Mouse (Mus musculus): ENCODE data around the gene Ubap1l. TPM values are rescaled to one million over a fixed set of nuclear protein-coding genes. Genes with fewer than 3 reads are reported as not detected.

Gene Ubap1l
- polyA plus RNA-seq, 1 experiment from 2014 or later = 0.35 TPM

DNA sequence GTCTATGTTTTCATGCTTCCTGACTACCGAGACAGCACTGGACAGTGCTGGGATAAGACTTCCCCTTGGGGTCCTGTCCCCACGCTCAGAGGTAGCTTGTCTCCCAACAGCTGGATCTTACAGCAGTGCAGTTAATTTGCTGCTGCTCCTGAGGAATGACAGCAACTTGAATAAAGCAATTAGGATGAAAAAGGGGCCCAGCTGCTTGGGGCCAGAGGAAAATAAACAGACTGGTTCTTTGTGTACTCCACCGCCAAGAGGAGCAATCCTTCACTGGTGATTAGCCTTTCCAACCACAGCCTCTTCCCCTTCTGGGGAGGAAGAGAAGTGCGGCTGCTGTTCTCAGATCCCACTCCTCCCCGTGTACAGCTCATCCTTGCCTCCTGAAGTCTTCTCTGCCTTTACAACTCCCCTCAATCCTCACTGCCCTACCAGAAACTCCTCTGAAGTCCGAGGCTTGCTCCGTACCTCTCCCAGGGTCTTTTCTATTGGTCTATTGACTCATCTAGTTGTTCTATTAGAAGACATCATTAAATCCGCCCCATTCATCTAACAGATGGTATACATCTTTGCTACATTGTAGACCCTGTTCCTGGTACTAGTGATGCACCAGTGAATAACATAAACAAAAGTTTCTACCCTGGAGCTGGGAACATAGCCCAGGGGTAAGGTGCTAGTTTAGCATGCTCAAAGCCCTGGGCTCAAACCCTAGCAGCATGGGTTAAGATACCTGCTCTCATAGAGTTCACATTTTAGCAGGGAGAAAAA lies 25.7 kb downstream of the Ubap1l start:
- ATAC-seq (ENCODE audit: low read depth) = peak; percentile 87
- no peak overlapping the region for H3K4me3 ChIP-seq (ENCODE audit: low read length)
- WGBS = 13% methylated on average over 8 of the region's 8 CpGs
- peaks cover 19% of the 10 kb centered on the region for H3K27me3 ChIP-seq (ENCODE audit: control insufficient read depth, insufficient read depth, low read depth, low read length)
- peaks cover 44% of the 10 kb centered on the region for H3K4me1 ChIP-seq (replicated peaks; ENCODE audit: control insufficient read depth, insufficient read depth, low read length)
- H3K36me3 ChIP-seq (ENCODE audit: control insufficient read depth, insufficient read depth, low read length) = no peaks in the 10 kb centered on the region
- peaks cover 3% of the 10 kb centered on the region; the same call in 1 of the 2 replicates for H3K9me3 ChIP-seq (ENCODE audit: control insufficient read depth, low read length)
- peak overlapping the region; percentile 86 for H3K27ac ChIP-seq (ENCODE audit: low read length)
- H3K4me2 ChIP-seq (ENCODE audit: low read depth, low read length) = 0 out of 2 replicates have a peak overlapping the region, but pooled peaks have one; percentile 1
- no peak overlapping the region for H3K9ac ChIP-seq (ENCODE audit: low read length)

DNA sequence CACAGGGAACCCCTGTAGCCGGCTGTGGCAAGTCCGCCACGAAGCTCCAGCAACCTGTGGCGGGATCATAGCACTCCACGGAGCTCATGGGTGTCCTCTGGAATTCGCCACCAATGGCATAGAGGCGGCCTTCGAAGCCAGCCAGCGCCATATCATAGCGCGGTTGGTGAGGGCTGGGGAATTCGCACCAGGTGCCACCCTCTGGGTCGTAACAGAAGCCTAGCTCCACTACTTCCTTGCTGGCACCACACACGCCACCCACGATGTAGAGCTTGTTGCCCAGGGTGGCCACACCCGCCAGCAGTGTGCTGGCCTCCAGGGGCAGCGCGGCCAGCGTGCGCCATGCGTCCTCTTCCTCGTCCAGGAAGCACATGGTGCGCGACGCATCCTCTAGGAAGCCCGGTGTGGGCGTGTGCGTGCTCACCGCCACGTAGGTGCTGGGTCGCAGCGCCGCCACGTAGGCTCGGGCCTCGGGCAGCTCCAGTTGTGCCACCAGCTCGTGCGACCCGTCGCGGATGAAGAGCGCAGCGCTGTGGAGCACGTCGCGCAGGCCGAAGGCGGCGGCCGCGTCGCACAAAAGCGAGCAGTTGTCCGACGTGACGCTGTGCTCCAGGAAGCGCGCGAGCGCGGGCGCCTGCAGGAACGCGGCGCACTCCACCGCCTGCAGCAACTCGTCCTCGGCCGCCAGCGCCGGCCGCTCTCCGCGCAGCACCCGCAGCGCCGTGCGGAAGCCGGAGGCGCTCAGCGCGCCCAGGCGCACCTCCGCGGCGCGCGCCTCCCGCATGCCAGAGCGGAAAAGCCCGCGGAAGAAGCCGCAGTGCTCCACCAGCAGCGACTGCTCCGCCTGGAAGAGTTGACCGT lies 30.1 kb downstream of the Ubap1l start:
- peak overlapping the region; percentile 47 for H3K4me3 ChIP-seq (ENCODE audit: low read length)

GRCm38 (mm10) chr9:65391613-65391964 lies 30.7 kb downstream of the Ubap1l start, which contains the start of gene Kbtbd13:
Gene Kbtbd13, minus strand, starts transcription at chr9:65391652.
- Histone ChIP-seq H3K36me3 (ENCODE audit: control insufficient read depth, insufficient read depth, low read length) (no peaks in the 10 kb centered on the region), H3K27ac (ENCODE audit: low read length) (no peak within 1 kb of the TSS), H3K27me3 (ENCODE audit: control insufficient read depth, insufficient read depth, low read depth, low read length) (peaks cover 22% of the 10 kb centered on the region), H3K4me1 (replicated peaks; ENCODE audit: control insufficient read depth, insufficient read depth, low read length) (peaks cover 20% of the 10 kb centered on the region), H3K4me3 (ENCODE audit: low read length) (peak within 1 kb of the TSS; percentile 47), H3K4me2 (ENCODE audit: low read depth, low read length) (peak within 1 kb of the TSS; percentile 71), H3K9ac (ENCODE audit: low read length) (peak within 1 kb of the TSS; percentile 62), H3K9me3 (ENCODE audit: control insufficient read depth, low read length) (peaks cover 3% of the 10 kb centered on the region; the same call in 1 of the 2 replicates)
- ATAC-seq (ENCODE audit: low read depth) = no peak
- WGBS = 37% methylated on average over 8 of the region's 8 CpGs

More for the DNA sequence above, 30.1 kb downstream of the Ubap1l start:
- Histone ChIP-seq H3K27ac (ENCODE audit: low read length) (no peak overlapping the region), H3K4me2 (ENCODE audit: low read depth, low read length) (peak overlapping the region; percentile 71), H3K36me3 (ENCODE audit: control insufficient read depth, insufficient read depth, low read length) (no peaks in the 10 kb centered on the region), H3K27me3 (ENCODE audit: control insufficient read depth, insufficient read depth, low read depth, low read length) (peaks cover 22% of the 10 kb centered on the region), H3K9me3 (ENCODE audit: control insufficient read depth, low read length) (peaks cover 3% of the 10 kb centered on the region; the same call in 1 of the 2 replicates), H3K4me1 (replicated peaks; ENCODE audit: control insufficient read depth, insufficient read depth, low read length) (peaks cover 23% of the 10 kb centered on the region), H3K9ac (ENCODE audit: low read length) (peak overlapping the region; percentile 62)
- WGBS = 15% methylated on average over 83 of the region's 96 CpGs
- ATAC-seq (ENCODE audit: low read depth) = peak; percentile 18; the same call in 1 of the 2 replicates

DNA sequence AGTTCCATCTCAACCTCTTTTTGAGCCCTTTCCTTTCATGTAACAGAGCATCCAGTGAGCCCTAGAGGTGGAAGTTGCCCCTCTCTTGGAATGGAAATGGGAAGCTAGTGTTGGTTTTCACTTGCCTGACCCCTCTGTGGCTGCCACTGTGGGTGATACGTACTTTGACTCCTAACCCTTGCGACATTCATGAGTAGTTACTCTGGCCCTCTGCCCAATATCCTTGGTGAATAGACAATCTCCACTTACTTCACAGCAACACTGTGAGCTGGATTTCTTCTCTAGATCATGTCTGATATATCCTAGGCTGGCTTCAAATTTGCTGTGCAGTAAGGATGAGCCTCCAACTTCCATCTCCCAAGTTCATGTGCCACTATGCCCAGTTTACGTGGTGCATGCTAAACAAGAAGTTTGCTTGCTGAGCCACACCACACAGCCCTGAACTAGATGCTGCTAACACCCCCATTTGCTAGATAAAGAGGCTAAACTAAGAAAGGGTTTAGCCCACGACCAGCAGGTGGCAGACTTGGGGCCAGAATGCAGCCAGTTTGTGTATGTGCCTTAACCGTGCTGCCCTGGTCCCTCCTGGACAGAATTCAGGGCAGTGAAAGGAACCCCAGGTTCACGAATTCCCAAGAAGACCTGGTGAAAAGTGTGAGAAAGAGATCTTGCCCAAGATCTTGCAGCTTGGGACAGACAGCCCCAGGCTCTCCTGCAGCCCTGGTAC lies 32.0 kb downstream of the Ubap1l start:
- 21% methylated on average over 6 of the region's 6 CpGs for WGBS

GRCm38 (mm10) chr9:65393606-65394005 lies 32.8 kb downstream of the Ubap1l start:
- WGBS = 39% methylated on average over 2 of the region's 2 CpGs
- Histone ChIP-seq H3K27ac (ENCODE audit: low read length) (peak overlapping the region; percentile 48), H3K4me1 (replicated peaks; ENCODE audit: control insufficient read depth, insufficient read depth, low read length) (peaks cover 16% of the 10 kb centered on the region), H3K9ac (ENCODE audit: low read length) (no peak overlapping the region), H3K9me3 (ENCODE audit: control insufficient read depth, low read length) (peaks cover 3% of the 10 kb centered on the region; the same call in 1 of the 2 replicates), H3K27me3 (ENCODE audit: control insufficient read depth, insufficient read depth, low read depth, low read length) (peaks cover 22% of the 10 kb centered on the region), H3K4me2 (ENCODE audit: low read depth, low read length) (no peak overlapping the region), H3K4me3 (ENCODE audit: low read length) (no peak overlapping the region), H3K36me3 (ENCODE audit: control insufficient read depth, insufficient read depth, low read length) (no peaks in the 10 kb centered on the region)
- ATAC-seq (ENCODE audit: low read depth) = peak; percentile 13; the same call in 1 of the 2 replicates

More for the DNA sequence above, 32.0 kb downstream of the Ubap1l start:
- peaks cover 14% of the 10 kb centered on the region for H3K4me1 ChIP-seq (replicated peaks; ENCODE audit: control insufficient read depth, insufficient read depth, low read length)
- peaks cover 3% of the 10 kb centered on the region; the same call in 1 of the 2 replicates for H3K9me3 ChIP-seq (ENCODE audit: control insufficient read depth, low read length)
- H3K27ac ChIP-seq (ENCODE audit: low read length) = peak overlapping the region; percentile 48; the same call in 1 of the 2 replicates
- H3K9ac ChIP-seq (ENCODE audit: low read length) = no peak overlapping the region
- H3K4me2 ChIP-seq (ENCODE audit: low read depth, low read length) = no peak overlapping the region
- H3K4me3 ChIP-seq (ENCODE audit: low read length) = no peak overlapping the region
- H3K27me3 ChIP-seq (ENCODE audit: control insufficient read depth, insufficient read depth, low read depth, low read length) = peaks cover 22% of the 10 kb centered on the region
- H3K36me3 ChIP-seq (ENCODE audit: control insufficient read depth, insufficient read depth, low read length) = no peaks in the 10 kb centered on the region
- ATAC-seq (ENCODE audit: low read depth) = peak; percentile 49; the same call in 1 of the 2 replicates

- Histone ChIP-seq H3K9me3 (ENCODE audit: control insufficient read depth, low read length) (peaks cover 3% of the 10 kb centered on the region; the same call in 1 of the 2 replicates), H3K27ac (ENCODE audit: low read length) (peak overlapping the region; percentile 48; the same call in 1 of the 2 replicates), H3K36me3 (ENCODE audit: control insufficient read depth, insufficient read depth, low read length) (no peaks in the 10 kb centered on the region), H3K27me3 (ENCODE audit: control insufficient read depth, insufficient read depth, low read depth, low read length) (peaks cover 22% of the 10 kb centered on the region), H3K4me2 (ENCODE audit: low read depth, low read length) (no peak overlapping the region), H3K4me1 (replicated peaks; ENCODE audit: control insufficient read depth, insufficient read depth, low read length) (peaks cover 12% of the 10 kb centered on the region), H3K9ac (ENCODE audit: low read length) (no peak overlapping the region), H3K4me3 (ENCODE audit: low read length) (no peak overlapping the region)
- WGBS = 49% methylated on average over 2 of the region's 2 CpGs
- ATAC-seq (ENCODE audit: low read depth) = peak; percentile 18
These were observed 33.5 kb downstream of the Ubap1l start for GRCm38 (mm10) chr9:65394360-65394759.

DNA sequence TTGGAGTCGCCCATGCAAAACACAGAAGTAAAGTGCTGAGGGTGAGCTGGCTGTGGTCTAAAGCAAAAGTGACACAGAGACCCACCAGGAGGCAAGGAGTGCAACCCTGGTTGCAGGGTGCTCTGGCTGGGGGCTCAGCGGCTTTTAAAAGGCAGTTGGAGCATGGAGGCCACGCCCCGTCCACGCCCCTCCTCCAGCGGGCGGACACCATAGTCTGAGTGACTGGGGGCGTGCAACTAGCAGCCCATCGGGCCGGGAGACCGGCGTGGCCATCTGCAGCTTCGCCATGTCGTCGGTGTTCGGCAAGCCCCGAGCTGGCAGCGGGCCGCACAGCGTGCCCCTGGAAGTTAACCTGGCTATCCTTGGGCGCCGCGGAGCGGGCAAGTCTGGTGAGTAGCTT lies 37.4 kb downstream of the Ubap1l start, which contains the start of gene Rasl12:
Gene Rasl12, plus strand, starts transcription at position 228 of the 400 bp plus-strand sequence.
- no peaks in the 10 kb centered on the region for H3K36me3 ChIP-seq (ENCODE audit: control insufficient read depth, insufficient read depth, low read length)
- no peaks in the 10 kb centered on the region for H3K9me3 ChIP-seq (ENCODE audit: control insufficient read depth, low read length)
- peak within 1 kb of the TSS; percentile 72 for H3K4me2 ChIP-seq (ENCODE audit: low read depth, low read length)
- under 1% methylated on average over 24 of the region's 24 CpGs for WGBS
- peak; percentile 78 for ATAC-seq (ENCODE audit: low read depth)
- H3K4me3 ChIP-seq (ENCODE audit: low read length) = peak within 1 kb of the TSS; percentile 63
- peak within 1 kb of the TSS; percentile 76 for H3K9ac ChIP-seq (ENCODE audit: low read length)
- peak within 1 kb of the TSS; percentile 31; the same call in 1 of the 2 replicates for H3K27ac ChIP-seq (ENCODE audit: low read length)
- no peaks in the 10 kb centered on the region for H3K27me3 ChIP-seq (ENCODE audit: control insufficient read depth, insufficient read depth, low read depth, low read length)
- peaks cover 14% of the 10 kb centered on the region for H3K4me1 ChIP-seq (replicated peaks; ENCODE audit: control insufficient read depth, insufficient read depth, low read length)

GRCm38 (mm10) chr9:65399934-65400333 lies 39.1 kb downstream of the Ubap1l start:
- H3K27ac ChIP-seq (ENCODE audit: low read length) = peak overlapping the region; percentile 31
- peak overlapping the region; percentile 63 for H3K4me3 ChIP-seq (ENCODE audit: low read length)
- no peaks in the 10 kb centered on the region for H3K9me3 ChIP-seq (ENCODE audit: control insufficient read depth, low read length)
- peaks cover 21% of the 10 kb centered on the region for H3K4me1 ChIP-seq (replicated peaks; ENCODE audit: control insufficient read depth, insufficient read depth, low read length)
- H3K4me2 ChIP-seq (ENCODE audit: low read depth, low read length) = peak overlapping the region; percentile 72
- no peak for ATAC-seq (ENCODE audit: low read depth)
- no peaks in the 10 kb centered on the region for H3K36me3 ChIP-seq (ENCODE audit: control insufficient read depth, insufficient read depth, low read length)
- peak overlapping the region; percentile 76 for H3K9ac ChIP-seq (ENCODE audit: low read length)
- 47% methylated on average over 6 of the region's 6 CpGs for WGBS
- no peaks in the 10 kb centered on the region for H3K27me3 ChIP-seq (ENCODE audit: control insufficient read depth, insufficient read depth, low read depth, low read length)

Measured in lung, embryonic 16.5 days (tissue).